Mouse (Mus musculus) ES-Bruce4 (cell line): ENCODE data around the gene Srebf1. TPM values are rescaled to one million over a fixed set of nuclear protein-coding genes. Genes with fewer than 3 reads are reported as not detected.

Experiments used
- H3K27ac ChIP-seq: 2 replicates; pipeline ENCODE4 v1.5.1; 2012; ENCODE audit warnings: low read length, inconsistent platforms; ENCODE audit not compliant: insufficient read depth
- H3K27me3 ChIP-seq: 2 replicates; pipeline ENCODE4 v1.6.1; 2012; ENCODE audit warnings: mild to moderate bottlenecking, low read length, inconsistent platforms; ENCODE audit not compliant: control insufficient read depth, poor library complexity, insufficient read depth, severe bottlenecking
- H3K36me3 ChIP-seq: 2 replicates; pipeline ENCODE4 v1.6.1; 2012; ENCODE audit warnings: inconsistent platforms, mild to moderate bottlenecking, low read length, moderate library complexity; ENCODE audit not compliant: control insufficient read depth, poor library complexity, insufficient read depth, severe bottlenecking
- H3K4me1 ChIP-seq: one replicate; pipeline ENCODE4 v1.8.1; 2011; ENCODE audit warnings: low read length; ENCODE audit not compliant: control insufficient read depth, insufficient read depth
- H3K4me3 ChIP-seq: 2 replicates; pipeline ENCODE4 v1.5.1; 2011; ENCODE audit warnings: low read depth, mild to moderate bottlenecking, low read length
- H3K9ac ChIP-seq: 2 replicates; pipeline ENCODE4 v1.6.1; 2012; ENCODE audit warnings: low read depth, mild to moderate bottlenecking, inconsistent platforms; ENCODE audit not compliant: poor library complexity, severe bottlenecking
- H3K9me3 ChIP-seq: replicated peaks from 2 replicates; pipeline ENCODE4 v1.6.1; 2012; ENCODE audit warnings: mild to moderate bottlenecking, low read length, inconsistent platforms; ENCODE audit not compliant: control insufficient read depth, poor library complexity, insufficient read depth, severe bottlenecking
- CTCF ChIP-seq: IDR thresholded peaks from one replicate; pipeline ENCODE4 v1.8.1; 2011; ENCODE audit warnings: low read depth, low read length
- EP300 ChIP-seq: IDR thresholded peaks from 2 replicates; pipeline ENCODE4 v1.6.1; 2011; ENCODE audit warnings: low read depth, low read length; ENCODE audit not compliant: insufficient read depth
- POLR2A ChIP-seq: IDR thresholded peaks from one replicate; pipeline ENCODE4 v1.8.1; 2011; ENCODE audit warnings: low read length; ENCODE audit not compliant: insufficient read depth
- polyA plus RNA-seq: library from polyadenylated mRNA; stranded (reverse); fragments of >200 nt; gene quantifications from 2 replicates; pipeline ENCODE4 v1.2.4, GENCODE M21; 2011; ENCODE audit warnings: low read depth; ENCODE audit not compliant: missing spikeins, insufficient read depth, insufficient read length

Srebf1 gene
- polyA plus RNA-seq, 1 experiment, result 68.6 TPM

DNA sequence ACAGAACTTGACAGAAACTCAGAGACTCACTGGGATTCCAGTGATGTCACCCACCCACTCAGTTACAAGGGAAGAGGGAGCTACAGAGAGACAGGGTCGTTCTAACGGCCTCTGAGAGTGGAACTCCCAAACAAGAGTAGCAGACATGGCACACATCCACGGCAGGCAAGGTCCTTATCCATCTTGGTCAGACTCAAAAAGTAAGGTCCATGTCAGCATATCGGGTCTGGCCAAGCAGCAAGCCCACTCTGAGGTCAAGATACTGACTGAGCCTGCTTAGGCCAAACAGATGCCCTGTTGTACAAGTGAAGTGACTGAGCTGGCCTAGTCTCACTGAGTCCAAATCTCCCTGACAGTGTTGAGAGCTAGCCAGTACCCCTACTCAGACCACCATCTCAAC is 13.7 kb downstream of the Srebf1 start:
- TF ChIP-seq EP300 (no peak), POLR2A (no peak), CTCF (no peak)
- Histone ChIP-seq H3K27ac (no peak overlapping the region), H3K36me3 (peaks cover 26% of the 10 kb centered on the region), H3K9me3 (no peaks in the 10 kb centered on the region), H3K4me1 (peaks cover 15% of the 10 kb centered on the region), H3K9ac (no peak overlapping the region), H3K27me3 (no peaks in the 10 kb centered on the region), H3K4me3 (no peak overlapping the region)

DNA sequence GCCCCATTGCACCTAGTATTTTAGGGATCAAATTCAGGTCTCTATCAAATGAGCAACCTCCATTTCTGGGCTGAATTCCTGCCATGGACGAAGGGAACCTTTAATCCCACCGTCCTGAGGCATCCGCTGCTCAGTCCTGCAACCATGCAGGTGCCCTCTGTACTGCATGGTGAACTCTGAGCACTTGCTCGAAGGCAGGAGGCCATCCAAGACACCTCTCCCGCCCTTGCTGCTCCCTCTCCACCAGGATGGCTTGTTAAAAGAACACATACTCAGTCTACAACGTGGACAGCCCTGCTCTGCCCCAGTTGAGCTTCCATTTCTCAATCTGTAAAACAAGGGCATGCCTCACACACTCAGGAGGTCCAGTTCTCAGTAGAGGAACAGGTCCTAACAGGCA is 14.2 kb downstream of the Srebf1 start:
- H3K27me3 ChIP-seq, result no peaks in the 10 kb centered on the region
- peaks cover 13% of the 10 kb centered on the region for H3K4me1 ChIP-seq
- TF ChIP-seq POLR2A (no peak), EP300 (no peak), CTCF (no peak)
- peaks cover 31% of the 10 kb centered on the region for H3K36me3 ChIP-seq
- H3K4me3 ChIP-seq, result no peak overlapping the region
- H3K9me3 ChIP-seq, result no peaks in the 10 kb centered on the region
- no peak overlapping the region for H3K9ac ChIP-seq
- H3K27ac ChIP-seq, result no peak overlapping the region

- Histone ChIP-seq H3K27me3 (no peaks in the 10 kb centered on the region), H3K9me3 (no peaks in the 10 kb centered on the region), H3K9ac (no peak overlapping the region), H3K4me3 (no peak overlapping the region), H3K27ac (no peak overlapping the region), H3K36me3 (peaks cover 46% of the 10 kb centered on the region), H3K4me1 (peaks cover 3% of the 10 kb centered on the region)
- TF ChIP-seq CTCF (no peak), POLR2A (no peak), EP300 (no peak)
These were observed 16.2 kb downstream of the Srebf1 start for GRCm38 (mm10) chr11:60206207-60206606.

- peaks cover 2% of the 10 kb centered on the region for H3K4me1 ChIP-seq
- no peak overlapping the region for H3K4me3 ChIP-seq
- H3K36me3 ChIP-seq, result peaks cover 48% of the 10 kb centered on the region
- H3K27me3 ChIP-seq, result no peaks in the 10 kb centered on the region
- no peaks in the 10 kb centered on the region for H3K9me3 ChIP-seq
- H3K9ac ChIP-seq, result no peak overlapping the region
- no peak overlapping the region for H3K27ac ChIP-seq
- TF ChIP-seq POLR2A (no peak), EP300 (no peak), CTCF (no peak)
These were observed 17.4 kb downstream of the Srebf1 start for GRCm38 (mm10) chr11:60205026-60205425.

- TF ChIP-seq EP300 (no peak), CTCF (no peak), POLR2A (no peak)
- H3K4me3 ChIP-seq, result no peak overlapping the region
- H3K36me3 ChIP-seq, result peaks cover 54% of the 10 kb centered on the region
- H3K9ac ChIP-seq, result no peak overlapping the region
- no peak overlapping the region for H3K27ac ChIP-seq
- H3K9me3 ChIP-seq, result no peaks in the 10 kb centered on the region
- H3K27me3 ChIP-seq, result no peaks in the 10 kb centered on the region
- peaks cover 2% of the 10 kb centered on the region for H3K4me1 ChIP-seq
These were observed 19.4 kb downstream of the Srebf1 start for GRCm38 (mm10) chr11:60202710-60203638.

DNA sequence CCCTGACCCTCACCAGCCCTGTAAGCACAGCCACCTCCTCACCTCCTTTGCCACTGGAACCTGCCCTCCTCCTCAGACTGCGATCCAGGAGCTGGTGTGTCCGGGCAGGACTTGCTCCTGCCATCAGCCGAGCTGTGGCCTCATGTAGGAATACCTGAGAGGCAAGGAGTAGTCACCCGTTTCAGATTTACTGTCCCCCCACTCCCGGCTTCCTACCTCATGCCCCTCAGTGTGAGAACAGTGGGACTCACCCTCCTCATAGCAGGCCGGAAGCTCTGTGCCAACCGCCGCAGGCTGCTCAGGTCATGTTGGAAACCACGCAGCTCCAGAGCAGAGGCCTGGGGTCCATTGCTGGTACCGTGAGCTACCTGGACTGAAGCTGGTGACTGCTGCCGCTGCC is 22.0 kb downstream of the Srebf1 start:
- Histone ChIP-seq H3K9me3 (no peaks in the 10 kb centered on the region), H3K9ac (no peak overlapping the region), H3K4me1 (no peaks in the 10 kb centered on the region), H3K4me3 (no peak overlapping the region), H3K27ac (no peak overlapping the region), H3K36me3 (peaks cover 42% of the 10 kb centered on the region), H3K27me3 (no peaks in the 10 kb centered on the region)
- TF ChIP-seq CTCF (no peak), EP300 (no peak), POLR2A (no peak)
